7 mouse cellular contexts compared by ENCODE assay signal in genomic region chr13:37825646-37826280, GRCm38 (mm10). TPM values are rescaled to one million over a fixed set of nuclear protein-coding genes. Genes with fewer than 3 reads are reported as not detected.
DNase-seq lines count a peak whose midpoint lies in the region; ATAC-seq and TF ChIP-seq lines count a peak whose summit lies in the region.

No protein-coding gene starts in this region.

- no peaks in the 10 kb centered on the region for H3K9me3 ChIP-seq in hindbrain, embryonic 16.5 days (ENCODE audit: control insufficient read depth, low read length)
- no peaks in the 10 kb centered on the region for H3K9me3 ChIP-seq in limb, embryonic 14.5 days (ENCODE audit: control insufficient read depth, low read length)
- no peaks in the 10 kb centered on the region for H3K9me3 ChIP-seq in midbrain, embryonic 13.5 days

- no peak for TF ChIP-seq POLR2A in limb, embryonic 14.5 days (IDR thresholded peaks at IDR 0.05; ENCODE audit: borderline replicate concordance, extremely low read depth, insufficient read depth, insufficient read length)

- peak overlapping the region; percentile 70 for H3K9ac ChIP-seq in hindbrain, embryonic 16.5 days (ENCODE audit: low read depth, low read length)
- H3K9ac ChIP-seq in limb, embryonic 14.5 days (ENCODE audit: low read depth, low read length, severe bottlenecking), result peak overlapping the region; percentile 88
- peak overlapping the region; percentile 62 for H3K9ac ChIP-seq in midbrain, embryonic 13.5 days (replicated peaks)

- peak; percentile 60 for ATAC-seq in hindbrain, embryonic 16.5 days
- peak; percentile 63 for ATAC-seq in limb, embryonic 14.5 days (ENCODE audit: low FRiP score, low read depth)
- peak; percentile 77 for ATAC-seq in midbrain, embryonic 13.5 days

- no peaks in the 10 kb centered on the region for H3K36me3 ChIP-seq in hindbrain, embryonic 16.5 days (ENCODE audit: control insufficient read depth, insufficient read depth, low read length)
- H3K36me3 ChIP-seq in limb, embryonic 14.5 days (ENCODE audit: control insufficient read depth, insufficient read depth, low read length), result no peaks in the 10 kb centered on the region
- H3K36me3 ChIP-seq in midbrain, embryonic 13.5 days, result no peaks in the 10 kb centered on the region

- H3K4me3 ChIP-seq in hindbrain, embryonic 16.5 days (ENCODE audit: low read length), result peak overlapping the region; percentile 62
- peak overlapping the region; percentile 81 for H3K4me3 ChIP-seq in limb, embryonic 14.5 days (replicated peaks; ENCODE audit: low read length)
- peak overlapping the region; percentile 64 for H3K4me3 ChIP-seq in midbrain, embryonic 13.5 days (replicated peaks)

- 0% methylated on average over 35 of the region's 43 CpGs for WGBS in hindbrain, embryonic 16.5 days
- 3% methylated on average over 30 of the region's 43 CpGs for WGBS in limb, embryonic 14.5 days
- WGBS in midbrain, embryonic 13.5 days, result under 1% methylated on average over 42 of the region's 43 CpGs

- peaks cover 16% of the 10 kb centered on the region for H3K27me3 ChIP-seq in hindbrain, embryonic 16.5 days (replicated peaks; ENCODE audit: control insufficient read depth, insufficient read depth, low read length)
- no peaks in the 10 kb centered on the region for H3K27me3 ChIP-seq in limb, embryonic 14.5 days (ENCODE audit: control insufficient read depth, insufficient read depth, low read length)
- H3K27me3 ChIP-seq in midbrain, embryonic 13.5 days, result peaks cover 69% of the 10 kb centered on the region

- peaks cover 26% of the 10 kb centered on the region for H3K4me1 ChIP-seq in hindbrain, embryonic 16.5 days (ENCODE audit: control insufficient read depth, insufficient read depth, low read depth, low read length)
- H3K4me1 ChIP-seq in limb, embryonic 14.5 days (ENCODE audit: control insufficient read depth, insufficient read depth, low read length), result peaks cover 16% of the 10 kb centered on the region
- H3K4me1 ChIP-seq in midbrain, embryonic 13.5 days (replicated peaks), result peaks cover 45% of the 10 kb centered on the region

- peak overlapping the region; percentile 75; the same call in 1 of the 2 replicates for H3K27ac ChIP-seq in hindbrain, embryonic 16.5 days (ENCODE audit: low read depth, low read length)
- peak overlapping the region; percentile 87 for H3K27ac ChIP-seq in limb, embryonic 14.5 days (replicated peaks; ENCODE audit: low read depth, low read length)
- no peak overlapping the region for H3K27ac ChIP-seq in midbrain, embryonic 13.5 days

- H3K4me2 ChIP-seq in hindbrain, embryonic 16.5 days (ENCODE audit: low read length), result peak overlapping the region; percentile 89
- peak overlapping the region; percentile 97 for H3K4me2 ChIP-seq in limb, embryonic 14.5 days (replicated peaks; ENCODE audit: low read depth, low read length, severe bottlenecking)
- peak overlapping the region; percentile 96 for H3K4me2 ChIP-seq in midbrain, embryonic 13.5 days (replicated peaks)

- peak; percentile 59 for DNase-seq in Muller cell, postnatal 12 days (ENCODE audit: inconsistent ontology term)
- peak; percentile 42 for DNase-seq in c-Kit-negative CD71-positive TER-119-positive erythroid progenitor cells, embryonic 14.5 days (ENCODE audit: low read depth, low spot score)
- peak; percentile 49 for DNase-seq in gastrocnemius, adult 18-20 months (ENCODE audit: low spot score)
- DNase-seq in limb, embryonic 14.5 days (ENCODE audit: low spot score), result peak; percentile 57
- peak; percentile 60 to 65 for DNase-seq in spleen, adult 18-20 months

RNA-seq across cellular contexts. Expression of gene Rreb1, which starts 47.6 kb away (rescaled TPM):
- total RNA-seq in gastrocnemius, adult 18-20 months (2021), result 10 to 100 TPM; 25.9 to 32.7 TPM
- polyA plus RNA-seq in hindbrain, embryonic 16.5 days (2015; fragmentation: Nextera tagmentation; extraction: Ambion mirVana), result 2.0 and 3.9 TPM in 2 replicates
- 21.4 and 22.4 TPM in 2 replicates for polyA plus RNA-seq in limb, embryonic 14.5 days (2012; rRNA removed)
- polyA plus RNA-seq in limb, embryonic 14.5 days (2014; fragmentation: Nextera tagmentation; extraction: Ambion mirVana), result 19.0 and 22.8 TPM in 2 replicates
- 2.5 and 2.7 TPM in 2 replicates for polyA plus RNA-seq in midbrain, embryonic 13.5 days (2015; fragmentation: Nextera tagmentation; extraction: Ambion mirVana)
